Mouse (Mus musculus) kidney, postnatal 4 days (tissue): ENCODE data around the gene Gclc.
A peak's percentile ranks its signal among the peaks of the same experiment; 100 is the strongest.
"Not testable (repeated sequence)": the region's sequence is repeated elsewhere in the genome, so short reads cannot be mapped to it uniquely, and the experiment has no call there.

Experiments used
- DNase-seq, 2 experiments: peaks; one replicate each; pipeline ENCODE4 v3.0.0; 2021; ENCODE audit warnings: mixed read lengths in 2 of 2

Gene Gclc

DNA sequence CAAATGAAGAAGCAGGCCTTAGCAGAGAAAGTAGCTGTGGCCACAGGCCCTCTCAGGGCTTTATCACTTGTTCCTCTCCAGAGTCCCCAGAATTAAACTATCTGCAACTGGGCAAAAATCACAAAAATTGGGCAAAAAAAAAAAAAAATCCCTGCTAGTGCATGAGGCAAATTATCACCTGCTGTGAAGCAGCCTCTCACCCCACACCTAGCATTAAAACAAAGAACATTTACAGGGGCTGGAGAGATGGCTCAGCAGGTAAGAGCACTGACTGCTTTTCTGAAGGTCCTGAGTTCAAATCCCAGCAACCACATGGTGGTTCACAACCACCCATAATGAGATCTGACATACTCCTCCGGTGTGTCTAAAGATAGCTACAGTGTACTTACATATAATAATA is 6.0 kb upstream of the Gclc start:
- not testable (repeated sequence) for DNase-seq

DNA sequence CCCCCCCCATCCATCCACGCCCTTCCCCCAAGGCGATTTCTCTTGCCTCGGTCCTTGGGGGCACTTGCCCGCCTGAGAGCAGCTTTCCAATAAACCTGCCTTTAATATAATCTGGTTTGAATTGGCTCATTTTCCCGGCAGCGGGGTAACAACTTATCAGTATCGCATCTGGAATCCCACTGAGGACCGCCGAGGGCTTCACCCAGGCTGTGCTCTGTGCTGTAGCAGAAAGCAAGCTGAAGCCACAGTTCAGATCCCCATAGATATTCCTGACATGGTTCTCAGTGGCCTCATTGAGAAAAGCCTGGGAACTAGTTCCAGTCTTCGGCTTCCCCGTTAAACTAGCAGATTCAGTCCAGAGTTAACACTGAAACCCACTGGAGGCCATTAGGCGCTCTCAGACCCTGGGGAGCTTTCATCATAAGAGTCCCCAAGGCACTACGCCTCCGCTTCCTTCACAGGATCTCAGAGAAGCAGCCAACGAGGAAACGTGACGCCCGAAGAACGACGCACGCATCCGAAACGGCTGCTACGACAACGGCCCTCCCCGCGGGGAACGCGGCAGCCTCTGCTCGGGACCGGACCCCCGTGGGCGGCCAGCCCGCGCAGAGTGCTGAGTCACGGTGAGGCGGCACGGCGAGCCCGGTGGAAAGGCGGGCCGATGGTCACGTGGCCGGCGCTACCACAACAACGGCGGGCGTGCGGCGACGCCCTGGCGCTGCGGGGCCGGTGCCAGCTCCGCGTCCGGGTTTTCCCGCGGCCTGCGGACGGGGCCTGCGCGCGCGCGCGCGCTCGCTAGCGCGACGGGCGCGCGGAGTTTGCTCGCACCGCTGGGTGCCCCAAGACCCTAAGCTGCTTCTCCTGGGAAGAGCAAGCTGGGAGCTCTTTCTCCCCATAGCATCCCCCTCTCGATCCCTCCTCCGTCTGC is 3.9 kb upstream of the Gclc start:
- DNase-seq, result peak; percentile 93 to 96

DNA sequence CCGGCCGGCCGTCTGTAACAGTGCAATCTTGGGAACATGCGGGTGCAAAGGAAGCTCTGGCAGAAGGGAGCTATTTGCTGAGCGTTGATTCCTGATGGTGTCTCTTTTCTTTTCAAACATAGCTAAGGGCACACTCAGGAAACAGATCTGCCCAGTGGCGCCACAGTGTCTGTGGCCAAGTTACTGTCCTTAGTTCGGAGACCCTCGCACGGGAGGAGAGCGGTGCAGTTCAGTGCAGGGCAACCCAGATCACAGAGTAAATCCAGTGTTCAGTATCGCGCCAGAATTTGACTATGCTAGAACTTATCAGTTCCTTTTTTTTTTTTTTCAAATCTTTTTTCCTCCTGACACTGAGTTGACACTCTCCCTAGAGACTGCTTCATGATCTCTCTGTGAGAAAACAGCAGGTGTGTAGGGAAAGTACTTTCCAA is 3.2 kb upstream of the Gclc start:
- no peak for DNase-seq

DNA sequence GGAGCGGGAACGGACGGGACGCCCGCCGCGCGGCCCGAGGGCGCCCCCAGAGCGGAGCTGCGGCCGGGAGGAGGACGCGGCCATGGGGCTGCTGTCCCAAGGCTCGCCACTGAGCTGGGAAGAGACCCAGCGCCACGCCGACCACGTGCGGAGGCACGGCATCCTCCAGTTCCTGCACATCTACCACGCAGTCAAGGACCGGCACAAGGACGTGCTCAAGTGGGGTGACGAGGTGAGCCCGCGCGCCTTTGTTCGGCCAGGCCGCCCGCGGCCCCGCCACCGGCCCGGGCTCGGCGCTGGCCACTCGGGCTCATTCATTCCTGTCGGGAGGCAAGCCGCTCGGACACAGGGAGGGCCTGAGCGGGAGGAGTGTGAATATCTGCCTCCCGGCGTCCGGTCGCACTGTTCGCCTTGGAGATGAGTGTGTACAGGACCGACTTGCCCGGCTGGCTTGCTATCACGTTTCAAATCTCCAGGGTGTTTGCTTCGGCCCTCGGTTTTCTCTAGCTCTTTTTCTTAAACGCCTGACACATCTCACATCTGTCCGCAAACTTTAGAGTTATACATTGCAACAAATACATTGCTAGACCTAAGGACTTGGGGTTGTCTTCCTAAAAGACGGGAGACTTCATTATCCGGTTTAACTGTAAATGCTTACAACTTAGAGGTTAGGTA is 530 bp downstream of the Gclc start:
- peak; percentile 76 to 89 for DNase-seq

DNA sequence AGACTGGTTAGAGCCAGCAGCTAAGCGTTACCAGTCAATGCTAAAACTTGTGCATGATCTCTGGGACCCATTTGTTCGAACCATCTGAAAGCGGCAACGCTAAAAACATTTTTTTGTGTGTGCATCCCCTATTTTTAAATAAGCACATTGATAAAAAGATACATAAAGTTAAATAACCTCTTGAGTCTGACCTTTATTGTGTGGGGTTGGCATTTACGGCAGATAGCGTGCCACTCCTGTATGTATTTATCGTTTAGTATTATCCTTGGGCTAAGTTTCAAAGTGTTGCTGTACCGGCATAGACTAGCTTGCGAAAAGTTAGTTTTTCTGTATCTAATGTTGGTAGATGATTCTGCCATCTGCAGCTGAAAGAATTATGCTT is 1.1 kb downstream of the Gclc start:
- DNase-seq, result no peak

DNA sequence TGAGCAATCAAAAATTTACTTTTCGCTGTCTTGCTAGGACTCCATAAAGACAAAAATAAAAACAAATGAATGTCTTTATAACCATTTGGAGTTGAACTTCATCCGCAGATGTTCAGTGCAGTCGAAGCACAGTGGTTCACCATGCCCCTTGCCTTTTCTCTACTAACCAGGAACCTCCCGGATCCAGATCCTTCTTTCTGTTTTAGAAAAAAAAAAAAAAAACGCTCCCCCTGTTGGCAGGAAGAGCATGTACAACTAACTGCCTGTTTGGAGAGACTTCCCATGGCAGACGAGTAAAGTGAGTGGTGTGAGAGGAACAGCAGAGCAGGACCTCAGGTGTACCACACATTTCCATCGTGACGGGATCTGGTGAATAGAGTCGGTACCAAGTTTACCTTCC is 1.7 kb downstream of the Gclc start:
- peak in 1 of 2 experiments; percentile 16 for DNase-seq

DNA sequence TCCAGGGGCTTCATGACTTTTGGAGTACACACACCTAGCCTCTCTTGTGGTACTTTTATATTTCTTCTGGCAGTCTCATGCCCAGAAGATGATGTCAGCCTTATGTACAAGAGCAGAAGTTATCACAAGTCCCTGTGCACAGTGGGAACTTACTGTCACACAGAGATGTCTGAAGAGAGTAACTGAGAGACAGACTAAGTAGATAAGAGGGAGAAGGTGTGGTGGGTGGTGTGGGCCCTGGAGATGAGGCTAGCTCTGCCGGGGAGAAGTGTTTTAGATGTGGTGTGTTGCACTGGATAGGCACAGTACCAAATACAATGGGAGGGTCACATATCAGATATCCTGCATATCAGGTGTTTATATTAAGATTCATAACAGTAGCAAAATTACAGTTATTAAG is 3.0 kb downstream of the Gclc start:
- no peak for DNase-seq

DNA sequence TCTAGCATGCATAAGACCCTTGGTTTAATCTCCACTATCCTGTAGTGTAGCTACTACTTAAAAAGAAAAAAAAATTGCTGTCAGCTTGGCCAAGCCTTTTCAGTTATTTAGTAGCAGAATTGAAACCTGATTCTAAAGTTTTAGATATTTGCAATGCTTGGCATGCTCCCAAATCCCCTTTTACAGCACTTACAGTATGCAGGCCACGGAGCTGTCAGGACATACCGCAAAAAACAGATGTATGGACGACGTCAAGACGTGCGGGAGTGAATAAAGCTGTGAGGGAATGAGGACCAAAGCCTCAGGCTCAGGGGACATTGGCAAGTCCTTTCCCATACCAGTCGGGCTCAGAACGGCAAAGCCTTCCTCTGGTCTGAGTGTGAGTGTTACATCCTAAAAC is 4.1 kb downstream of the Gclc start:
- DNase-seq, result no peak

DNA sequence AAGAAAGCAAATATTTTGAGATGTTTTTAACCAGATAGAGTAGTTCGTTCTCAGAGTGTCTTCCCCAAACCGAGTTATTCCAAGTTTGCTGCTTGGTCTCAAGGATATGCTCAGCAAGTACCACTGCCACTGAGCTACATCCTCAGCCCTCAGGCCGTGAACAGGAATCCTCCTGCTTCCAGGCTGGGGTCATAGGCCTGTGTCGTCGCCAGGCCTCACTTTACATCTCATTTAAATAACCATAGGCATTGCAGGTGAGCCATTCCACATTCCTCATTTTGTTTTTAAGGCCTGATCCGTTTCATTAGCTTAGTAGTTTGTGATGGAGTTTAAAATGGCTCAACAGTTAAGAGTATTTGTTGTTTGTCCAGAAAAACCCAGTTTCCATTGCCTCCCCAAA is 4.8 kb downstream of the Gclc start:
- DNase-seq, result no peak

DNA sequence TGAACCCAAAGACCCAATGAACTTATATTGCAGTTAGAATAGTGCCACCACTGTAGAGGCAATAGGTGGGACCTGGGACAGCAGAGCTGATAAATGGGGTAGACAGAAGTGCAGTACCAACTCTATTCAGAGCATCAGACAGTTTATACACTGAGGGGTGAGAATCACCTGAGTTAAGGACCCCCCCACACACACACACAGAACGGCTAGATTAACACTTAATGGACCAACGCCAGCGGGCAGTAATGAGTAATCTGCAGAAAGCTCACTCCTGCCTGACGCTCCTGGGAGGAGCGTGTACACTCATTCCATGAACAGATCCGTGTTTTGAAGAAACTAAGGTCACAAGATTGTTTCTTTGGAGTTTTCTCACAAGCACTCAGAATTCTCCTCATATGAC is 5.4 kb downstream of the Gclc start:
- DNase-seq, result peak; percentile 59 to 66

DNA sequence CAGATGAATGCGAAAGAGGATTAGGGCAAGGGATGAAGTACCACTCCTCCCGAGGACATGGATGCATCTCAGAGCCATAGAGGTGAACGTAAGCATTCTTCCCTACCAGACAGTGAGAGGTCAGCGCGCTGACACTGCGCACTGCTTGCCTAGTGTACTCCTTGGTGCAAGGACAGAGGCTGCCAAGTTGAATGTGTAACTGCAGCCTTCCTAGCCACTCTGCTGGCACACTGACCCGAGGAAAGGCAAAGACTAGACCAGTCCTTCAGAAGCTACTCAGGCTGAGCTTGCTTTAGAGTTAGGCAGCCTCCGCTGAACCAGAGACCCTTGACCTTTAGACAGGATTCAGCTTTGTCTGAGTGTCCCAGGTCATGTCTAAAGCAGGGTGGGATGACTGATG is 11.9 kb downstream of the Gclc start:
- no peak for DNase-seq

DNA sequence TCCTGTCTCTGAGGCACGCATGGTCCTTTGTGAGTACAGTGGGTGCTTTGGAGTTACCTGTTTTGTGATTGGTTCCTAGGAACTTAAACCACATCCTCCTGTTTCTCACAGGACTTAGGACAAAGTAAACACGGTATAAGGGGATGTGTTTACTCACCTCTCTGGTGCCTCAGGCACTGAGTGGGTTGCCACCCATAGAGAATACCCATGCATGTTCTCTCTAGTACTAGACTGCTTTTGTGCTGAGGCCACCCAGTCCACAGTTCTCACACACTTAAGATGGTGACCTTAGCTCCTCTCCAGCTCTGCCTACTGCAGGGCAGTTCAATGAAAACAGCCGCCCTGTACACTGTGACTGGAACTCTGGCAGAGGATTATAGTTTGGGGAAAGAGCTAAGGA is 12.4 kb downstream of the Gclc start:
- no peak for DNase-seq

DNA sequence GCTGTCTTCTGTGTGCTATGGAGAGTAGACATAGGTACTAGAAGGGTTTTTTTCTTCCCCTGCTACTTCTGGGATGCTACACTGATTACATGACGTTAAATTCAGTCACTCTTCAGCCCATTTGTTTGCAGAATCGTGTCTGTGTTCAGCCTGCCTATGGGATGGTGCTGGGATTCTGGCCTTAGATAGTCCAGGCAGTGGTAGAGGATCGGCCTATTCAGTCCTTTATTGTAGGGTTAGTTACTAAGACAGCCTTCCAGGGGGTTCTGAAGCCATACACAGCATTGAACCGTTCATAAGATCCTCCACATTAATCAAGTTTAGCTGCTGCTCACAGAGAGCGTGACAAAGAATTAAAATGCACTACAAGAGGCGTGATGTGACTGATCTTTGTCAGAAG is 16.6 kb downstream of the Gclc start:
- no peak for DNase-seq

DNA sequence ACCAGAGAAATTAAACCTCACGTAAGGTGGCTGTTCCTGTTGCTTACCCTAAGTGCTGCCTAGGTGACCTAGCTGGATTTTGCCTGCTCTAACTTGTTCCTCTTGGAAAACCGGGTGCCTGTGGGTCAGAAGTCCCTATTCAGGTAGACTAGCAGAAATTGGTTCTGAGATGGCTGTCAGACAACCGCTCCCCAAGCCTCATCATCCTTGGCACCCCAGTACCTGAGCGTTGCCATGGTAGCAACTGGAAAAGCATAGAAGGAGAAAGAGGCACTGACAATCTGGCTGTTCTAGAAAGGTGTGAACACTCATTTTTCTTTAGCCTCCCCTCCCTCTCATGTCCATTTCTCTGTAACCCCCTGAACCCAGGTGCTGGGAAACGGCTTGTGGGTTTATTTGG is 17.0 kb downstream of the Gclc start:
- no peak for DNase-seq

DNA sequence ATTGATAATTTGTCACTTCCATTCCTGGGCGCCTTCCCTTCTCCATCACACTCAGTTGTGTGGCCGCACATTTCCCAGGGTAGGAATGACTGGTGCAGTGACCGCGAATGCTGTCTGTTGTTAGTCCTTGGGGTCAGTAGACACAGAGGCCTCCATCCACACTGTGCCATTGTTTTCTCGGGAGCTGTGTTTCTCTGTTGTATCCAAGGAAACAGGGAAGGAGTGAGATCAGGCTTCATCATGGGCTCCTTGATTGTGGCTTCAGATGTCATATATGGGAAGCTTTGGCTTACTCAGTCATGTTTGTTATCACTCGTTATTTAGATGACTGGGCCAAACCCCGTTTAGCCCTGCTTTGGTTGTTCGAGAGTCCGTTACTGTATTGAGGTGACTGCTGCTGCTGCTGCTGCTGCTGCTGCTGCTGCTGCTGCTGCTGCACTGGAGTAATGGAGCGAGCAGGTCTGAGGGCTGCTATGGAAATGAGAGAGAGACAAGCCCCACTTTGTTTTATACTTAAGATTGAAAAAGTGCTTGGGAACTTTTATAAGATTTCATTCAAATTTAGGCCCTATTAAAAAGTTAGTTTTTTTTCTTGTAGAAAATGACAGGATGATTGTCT is 17.5 kb downstream of the Gclc start:
- no peak for DNase-seq

DNA sequence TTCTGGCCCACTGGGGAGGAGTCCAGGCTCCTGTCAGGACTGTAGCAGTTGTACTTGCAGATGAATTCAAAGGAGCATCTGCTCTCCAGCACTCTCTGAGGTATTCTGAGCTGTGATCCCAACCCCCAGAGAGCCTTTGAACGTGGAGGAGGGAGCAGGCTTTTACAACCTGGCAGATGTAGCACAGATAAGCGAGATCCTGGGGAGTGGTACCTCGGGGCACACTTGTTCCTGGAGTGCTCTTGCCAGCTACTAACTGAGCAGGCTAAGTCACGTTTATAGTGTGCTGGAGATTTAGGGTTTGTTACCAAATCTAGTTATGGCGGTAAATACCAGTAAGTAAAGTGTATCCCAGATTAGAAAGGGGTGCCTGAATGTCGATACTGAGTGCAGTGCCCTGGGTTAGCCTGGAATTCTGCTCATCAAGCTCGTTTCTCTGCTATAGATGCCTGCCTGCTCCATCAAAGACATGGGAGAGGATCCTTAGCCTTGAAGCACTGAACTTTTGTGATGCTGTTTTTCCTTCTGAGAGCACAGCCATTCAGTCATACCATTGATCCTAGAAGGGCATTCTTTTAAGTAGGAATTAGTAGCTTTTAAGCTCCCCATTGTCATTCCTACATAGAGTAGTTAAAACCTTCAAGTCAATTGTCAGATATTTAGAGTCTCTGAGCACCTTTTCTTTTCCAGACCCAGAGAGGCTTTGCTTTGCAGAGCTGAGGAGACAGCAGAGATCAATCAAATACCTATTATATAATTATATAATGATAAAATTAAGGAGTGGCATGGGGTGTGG is 22.6 kb downstream of the Gclc start:
- no peak for DNase-seq

DNA sequence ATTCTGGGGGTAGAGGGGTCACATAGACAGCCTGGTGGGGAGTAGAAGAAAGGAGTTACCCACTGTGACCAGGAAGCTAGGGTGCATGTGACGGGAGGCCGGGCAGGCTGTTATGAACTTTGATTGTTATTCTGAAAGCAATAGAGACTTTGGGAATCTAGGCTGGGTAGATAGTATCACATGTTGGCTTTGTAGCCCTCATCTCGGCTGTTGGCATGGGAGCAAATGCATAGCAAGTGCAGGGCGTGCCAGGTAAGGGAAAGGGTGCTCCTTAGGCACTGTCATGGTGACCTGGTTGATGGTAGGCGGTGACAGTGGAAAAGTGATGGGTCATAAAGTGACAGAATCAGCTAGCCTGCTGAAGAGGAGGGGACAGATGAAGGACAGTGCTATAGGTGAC is 23.3 kb downstream of the Gclc start:
- no peak for DNase-seq

DNA sequence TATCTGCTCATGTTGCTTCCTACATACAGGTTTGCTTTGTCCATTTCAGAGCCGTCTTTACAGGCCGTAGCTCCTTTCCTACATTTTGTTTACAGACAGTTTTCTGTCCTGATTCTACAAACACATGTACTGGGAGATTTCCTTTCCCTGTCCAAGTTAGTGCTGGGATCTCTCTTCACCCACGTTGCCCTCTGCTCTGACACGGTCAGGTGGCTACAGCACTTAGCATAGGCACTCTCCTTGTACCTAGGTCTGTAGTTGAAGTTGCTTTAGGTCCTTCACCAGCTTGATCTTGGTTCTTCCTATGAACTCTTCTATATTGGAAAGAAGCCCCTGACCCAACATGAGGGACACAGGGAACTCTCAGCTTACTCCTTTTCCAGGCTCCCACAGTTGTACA is 25.4 kb downstream of the Gclc start:
- no peak for DNase-seq

DNA sequence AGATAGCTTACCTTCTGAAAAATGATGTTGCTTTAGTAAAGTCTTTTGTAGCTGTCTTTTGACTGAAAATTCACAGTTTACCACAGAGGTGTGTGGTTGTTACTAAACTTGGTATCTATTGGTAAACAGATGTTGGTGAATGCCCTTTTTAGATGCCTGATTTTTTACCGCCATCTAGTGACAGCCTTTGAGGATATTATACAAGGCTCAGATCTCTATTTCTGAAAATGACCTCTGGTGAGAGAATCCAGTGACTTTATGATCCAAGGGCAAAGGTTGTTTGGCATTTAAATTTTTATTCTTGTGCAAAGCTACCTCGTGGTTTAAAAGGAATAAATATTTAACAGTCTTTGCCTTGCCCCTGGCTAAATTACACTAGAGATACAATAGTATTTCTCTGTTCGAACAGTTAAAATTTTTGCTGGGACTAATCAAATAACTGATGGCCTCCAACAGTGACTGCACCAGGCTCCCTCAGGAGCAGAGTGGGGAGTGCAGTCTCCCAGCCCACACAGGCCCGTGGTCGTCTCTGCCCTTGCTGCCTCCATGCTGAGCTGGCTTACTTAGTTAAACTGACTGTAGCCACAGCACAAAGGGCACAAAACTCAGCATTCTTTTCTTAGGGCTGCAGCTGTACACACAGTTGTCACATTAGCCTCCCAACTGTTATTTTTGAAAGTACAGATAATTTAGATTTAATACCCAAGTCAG is 27.3 kb downstream of the Gclc start:
- peak in 1 of 2 experiments; percentile 51 for DNase-seq

DNA sequence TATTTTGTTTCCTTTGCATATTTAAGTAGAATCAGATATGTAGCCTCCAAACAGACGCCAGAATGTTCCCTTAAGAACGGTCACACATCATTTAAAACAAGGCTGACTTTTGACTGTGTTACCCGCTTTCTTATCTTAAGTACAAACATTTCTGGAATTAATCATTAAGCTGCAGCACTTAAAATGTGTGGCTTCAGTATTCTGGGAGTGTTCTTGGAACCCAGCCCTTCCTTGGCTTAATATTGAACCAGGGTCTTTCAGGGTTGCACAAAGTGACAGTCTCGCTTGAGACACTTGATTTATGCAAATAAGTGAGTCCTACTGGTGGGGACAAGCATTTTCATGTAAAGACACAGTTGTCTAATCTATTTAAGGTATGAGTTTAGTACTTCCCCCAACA is 27.9 kb downstream of the Gclc start:
- no peak for DNase-seq

DNA sequence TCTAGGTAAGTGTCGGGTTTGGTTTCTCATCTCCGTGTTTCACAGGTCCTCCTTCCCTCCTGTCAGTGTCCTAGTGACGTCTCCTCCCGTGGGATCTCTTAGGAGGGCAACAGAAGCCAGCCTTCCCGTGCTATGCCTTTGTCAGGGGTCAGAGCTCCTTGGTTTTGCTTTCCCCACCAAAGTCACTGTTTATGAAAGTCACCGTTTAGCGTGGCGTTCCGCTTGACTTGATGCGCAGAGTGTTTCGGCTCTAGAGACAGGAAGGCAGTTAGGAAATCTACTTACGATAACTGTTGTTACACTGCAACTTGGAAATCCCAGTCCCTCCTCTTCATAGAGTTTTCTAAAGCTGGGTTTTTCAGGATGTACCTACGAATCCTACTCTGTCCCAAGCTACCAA is 28.7 kb downstream of the Gclc start:
- DNase-seq, result peak; percentile 34 to 56

DNA sequence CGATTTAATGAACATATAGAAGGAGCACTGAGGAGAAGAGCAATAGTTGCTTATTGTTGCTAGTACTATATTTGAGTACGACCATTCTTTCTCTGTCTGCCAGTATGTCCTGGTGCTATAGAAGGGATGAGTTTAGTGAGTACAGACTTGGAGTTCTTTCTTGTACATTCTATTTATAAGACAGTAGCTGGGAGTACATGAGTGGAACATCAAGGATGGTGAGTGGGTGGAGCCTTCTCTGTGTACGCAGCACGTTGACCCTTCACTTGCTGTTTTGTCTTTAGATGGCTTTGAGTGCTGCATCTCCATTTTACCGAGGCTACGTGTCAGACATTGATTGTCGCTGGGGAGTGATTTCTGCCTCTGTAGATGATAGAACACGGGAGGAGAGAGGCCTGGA is 31.1 kb downstream of the Gclc start:
- DNase-seq, result no peak
